Mouse (Mus musculus) liver, embryonic 14.5 days (tissue): Measurements from ENCODE around the gene Tom1l2.

ENCODE experiments used
- CTCF ChIP-seq: IDR thresholded peaks from 2 replicates; pipeline ENCODE4 v1.5.1; 2016; ENCODE audit warnings: antibody characterized with exemption, low read depth, control low read depth
- EP300 ChIP-seq: IDR thresholded peaks from 2 replicates; pipeline ENCODE4 v1.6.1; 2016; ENCODE audit warnings: antibody characterized with exemption, low read depth

DNA sequence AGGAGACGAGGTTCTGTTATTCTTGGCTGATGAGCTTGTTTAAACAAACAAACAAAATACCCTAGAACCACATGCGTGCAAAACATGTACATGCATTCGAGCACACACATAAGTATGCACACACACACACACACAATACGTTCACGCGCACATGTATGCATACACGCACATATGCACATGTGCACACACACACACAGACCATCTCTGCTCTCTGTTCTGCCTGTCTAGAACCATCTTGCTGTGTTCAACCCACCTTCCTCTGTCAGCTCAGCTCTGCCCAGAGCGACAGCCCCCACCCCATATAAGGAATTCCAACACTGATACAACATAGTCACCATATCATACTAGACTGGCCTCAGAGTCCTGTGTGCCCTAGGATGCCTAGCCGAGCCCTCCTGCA lies 96.0 kb downstream of the Tom1l2 start:
- TF ChIP-seq CTCF: no peak
- no peak for TF ChIP-seq EP300
